Mouse (Mus musculus) subcutaneous adipose tissue, adult 2 months (tissue): Measurements from ENCODE around the gene Syk. TPM values are rescaled to one million over a fixed set of nuclear protein-coding genes. Genes with fewer than 3 reads are reported as not detected.

Source experiments
- polyA plus RNA-seq: library from polyadenylated mRNA; depleted of rRNA; stranded (reverse); fragments of >200 nt; gene quantifications from 2 replicates; pipeline ENCODE4 v1.2.3, GENCODE M21; 2012; ENCODE audit warnings: low replicate concordance; rRNA removed

The Syk gene
- 10.5 and 13.4 TPM in 2 replicates for polyA plus RNA-seq

GRCm38 (mm10) chr13:52582878-52583661, at the start of gene Syk:
Syk (plus strand) TSS chr13:52583173.

Other genes starting within 250 kb of the Syk start
- gene Diras2, start 51.9 kb upstream of the Syk start, polyA plus RNA-seq, result 1.3 and 2.0 TPM in 2 replicates